Mouse (Mus musculus) spleen, embryonic (tissue): ENCODE results near the gene Lrp2.

Experiments
- CTCF ChIA-PET: fragments of 350-600 bp; sonication (Branson Sonifier 250); formaldehyde crosslinking; loops from one replicate; lab custom pipeline; 2022; lab: Charles Lee

The Lrp2 gene

GRCm38 (mm10) chr2:69402309-69402708 lies 183.6 kb downstream of the Lrp2 start:
- CTCF ChIA-PET = no interaction called here

GRCm38 (mm10) chr2:69401891-69402290 lies 184.0 kb downstream of the Lrp2 start:
- CTCF ChIA-PET = no interaction called here

- CTCF ChIA-PET = no interaction called here
These were observed 184.8 kb downstream of the Lrp2 start for GRCm38 (mm10) chr2:69400866-69401604.

GRCm38 (mm10) chr2:69396760-69397435 lies 189.0 kb downstream of the Lrp2 start:
- CTCF ChIA-PET = no interaction called here

GRCm38 (mm10) chr2:69395597-69396248 lies 190.1 kb downstream of the Lrp2 start:
- CTCF ChIA-PET = no interaction called here

GRCm38 (mm10) chr2:69393947-69394346 lies 191.9 kb downstream of the Lrp2 start:
- CTCF ChIA-PET = no interaction called here

GRCm38 (mm10) chr2:69386118-69386871 lies 199.6 kb downstream of the Lrp2 start:
- CTCF ChIA-PET = no interaction called here

GRCm38 (mm10) chr2:69382838-69383237 lies 203.0 kb downstream of the Lrp2 start:
- CTCF ChIA-PET = no interaction called here

- CTCF ChIA-PET = no interaction called here
These were observed 204.1 kb downstream of the Lrp2 start for GRCm38 (mm10) chr2:69381740-69382139.

- CTCF ChIA-PET = interaction anchor here (0.6 kb wide), 1 partner anchor 1030 kb away, joined by 5 read pairs; no protein-coding TSS in a partner anchor
These were observed 205.6 kb downstream of the Lrp2 start, which contains the start of gene Dhrs9 for GRCm38 (mm10) chr2:69380281-69380680. Gene Dhrs9 (plus strand): TSS chr2:69380445.

GRCm38 (mm10) chr2:69379801-69380200 lies 206.1 kb downstream of the Lrp2 start:
- CTCF ChIA-PET = interaction anchor here (0.6 kb wide), 1 partner anchor 1029 kb away, joined by 5 read pairs; no protein-coding TSS in a partner anchor

GRCm38 (mm10) chr2:69376780-69377179 lies 209.1 kb downstream of the Lrp2 start:
- CTCF ChIA-PET = no interaction called here
